Mouse (Mus musculus): ENCODE data around the gene Fancc. TPM values are rescaled to one million over a fixed set of nuclear protein-coding genes. Genes with fewer than 3 reads are reported as not detected.
"Not testable (repeated sequence)": the region's sequence is repeated elsewhere in the genome, so short reads cannot be mapped to it uniquely, and the experiment has no call there.

Gene Fancc
- polyA plus RNA-seq, 1 experiment from 2014 or later: 9.3 TPM

DNA sequence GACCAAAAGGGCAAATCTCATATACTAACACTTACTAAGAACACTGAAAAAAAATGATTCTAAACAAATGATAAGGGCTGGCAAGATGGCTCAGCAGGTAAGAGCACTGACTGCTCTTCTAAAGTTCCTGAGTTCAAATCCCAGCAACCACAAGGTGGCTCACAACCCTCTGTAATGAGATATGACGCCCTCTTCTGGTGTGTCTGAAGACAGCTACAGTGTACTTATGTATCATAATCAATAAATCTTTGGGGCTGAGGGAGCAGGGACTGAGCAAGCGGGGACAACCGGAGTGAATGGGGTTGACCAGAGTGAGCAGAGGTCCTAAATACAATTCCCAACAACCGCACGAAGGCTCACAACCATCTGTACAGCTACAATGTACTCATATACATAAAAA is 68.9 kb downstream of the Fancc start:
- H3K27me3 ChIP-seq (ENCODE audit: control insufficient read depth, insufficient read depth, low read length); H3K4me1 ChIP-seq (replicated peaks; ENCODE audit: control insufficient read depth, insufficient read depth); H3K36me3 ChIP-seq (ENCODE audit: control insufficient read depth, insufficient read depth, low read length); H3K9ac ChIP-seq (ENCODE audit: low read length); H3K4me3 ChIP-seq (ENCODE audit: low read depth, low read length); H3K27ac ChIP-seq (replicated peaks); H3K9me3 ChIP-seq (ENCODE audit: control insufficient read depth, low read length); H3K4me2 ChIP-seq (replicated peaks; ENCODE audit: low read depth); ATAC-seq (ENCODE audit: low FRiP score, low TSS enrichment); DNase-seq (ENCODE audit: low spot score): not testable (repeated sequence)
- TF ChIP-seq CTCF (IDR thresholded peaks at IDR 0.05; ENCODE audit: low read depth): peak; percentile 44
- 92% methylated on average over 5 of the region's 5 CpGs for WGBS

DNA sequence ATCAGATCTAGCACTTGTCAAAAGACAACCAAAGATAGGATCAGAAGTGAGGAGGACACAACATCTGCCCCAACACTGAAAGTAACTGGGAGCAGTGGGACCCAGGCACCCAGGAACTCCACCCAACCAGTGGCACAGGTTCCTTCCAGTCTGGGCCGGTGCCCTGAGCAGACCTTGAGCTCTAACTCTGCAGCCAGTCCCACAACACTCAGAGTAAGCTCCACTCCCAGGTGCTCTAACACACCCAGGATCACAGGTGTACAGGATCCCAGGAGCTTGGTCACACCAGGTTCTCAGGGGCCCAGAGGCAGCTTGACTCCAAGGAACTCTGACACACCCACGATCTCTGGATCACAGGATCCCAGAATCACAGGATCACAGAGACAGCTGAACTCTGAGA is 74.0 kb downstream of the Fancc start:
- H3K9me3 ChIP-seq (ENCODE audit: control insufficient read depth, low read length): no peaks in the 10 kb centered on the region
- no peaks in the 10 kb centered on the region for H3K27me3 ChIP-seq (ENCODE audit: control insufficient read depth, insufficient read depth, low read length)
- DNase-seq (ENCODE audit: low spot score): peak; percentile 17
- TF ChIP-seq CTCF (IDR thresholded peaks at IDR 0.05; ENCODE audit: low read depth): no peak
- TF ChIP-seq EP300 (optimal IDR thresholded peaks at IDR 0.05): no peak
- H3K9ac ChIP-seq (ENCODE audit: low read length): no peak overlapping the region
- ATAC-seq (ENCODE audit: low FRiP score, low TSS enrichment): peak; percentile 56; the same call in 1 of the 2 replicates
- H3K27ac ChIP-seq (replicated peaks): no peak overlapping the region
- no peak overlapping the region for H3K4me3 ChIP-seq (ENCODE audit: low read depth, low read length)
- 70% methylated on average over 2 of the region's 2 CpGs for WGBS
- no peaks in the 10 kb centered on the region for H3K4me1 ChIP-seq (replicated peaks; ENCODE audit: control insufficient read depth, insufficient read depth)
- H3K36me3 ChIP-seq (ENCODE audit: control insufficient read depth, insufficient read depth, low read length): no peaks in the 10 kb centered on the region
- no peak overlapping the region for H3K4me2 ChIP-seq (replicated peaks; ENCODE audit: low read depth)

DNA sequence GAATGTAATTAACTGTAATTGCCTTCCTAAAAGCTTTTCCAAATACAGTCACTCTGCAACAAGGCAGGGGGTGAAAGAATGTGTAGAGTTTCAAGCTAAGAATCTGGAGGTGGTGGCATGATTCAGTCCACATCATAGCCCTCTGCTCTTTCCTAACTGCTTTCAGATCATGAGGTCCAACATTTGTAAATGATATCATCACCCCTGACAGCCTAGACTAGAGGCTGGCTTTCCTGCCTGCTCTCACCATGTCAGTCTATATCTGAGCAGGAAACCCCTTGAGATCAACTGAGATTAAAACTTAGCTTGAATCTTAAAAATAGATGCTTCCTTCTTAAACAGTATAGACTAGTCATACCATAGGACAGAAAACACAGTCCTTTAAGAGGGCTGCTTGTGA is 75.9 kb downstream of the Fancc start:
- DNase-seq (ENCODE audit: low spot score) (no peak), ATAC-seq (ENCODE audit: low FRiP score, low TSS enrichment) (no peak)
- H3K9me3 ChIP-seq (ENCODE audit: control insufficient read depth, low read length): no peaks in the 10 kb centered on the region
- no peak overlapping the region for H3K4me2 ChIP-seq (replicated peaks; ENCODE audit: low read depth)
- H3K27ac ChIP-seq (replicated peaks): no peak overlapping the region
- no peaks in the 10 kb centered on the region for H3K36me3 ChIP-seq (ENCODE audit: control insufficient read depth, insufficient read depth, low read length)
- H3K27me3 ChIP-seq (ENCODE audit: control insufficient read depth, insufficient read depth, low read length): no peaks in the 10 kb centered on the region
- H3K4me3 ChIP-seq (ENCODE audit: low read depth, low read length): no peak overlapping the region
- H3K4me1 ChIP-seq (replicated peaks; ENCODE audit: control insufficient read depth, insufficient read depth): no peaks in the 10 kb centered on the region
- TF ChIP-seq CTCF (IDR thresholded peaks at IDR 0.05; ENCODE audit: low read depth) (no peak), EP300 (optimal IDR thresholded peaks at IDR 0.05) (no peak)
- no peak overlapping the region for H3K9ac ChIP-seq (ENCODE audit: low read length)

DNA sequence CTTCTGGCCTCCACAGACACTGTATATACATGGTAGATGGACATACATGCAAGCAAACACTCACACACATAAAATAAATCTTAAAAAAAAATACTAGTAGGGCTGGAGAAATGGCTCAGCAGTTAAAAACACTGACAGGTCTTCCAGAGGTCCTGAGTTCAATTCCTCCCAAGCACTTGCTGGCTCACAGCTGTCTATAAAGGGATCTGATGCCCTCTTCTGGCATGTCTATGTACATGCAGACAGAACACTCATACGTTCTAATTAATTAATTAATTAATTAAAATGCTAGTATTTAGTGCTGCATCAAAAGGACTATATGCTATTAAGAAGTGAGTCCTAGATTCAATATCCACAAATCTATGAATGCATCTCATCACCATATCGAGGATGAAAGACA is 78.9 kb downstream of the Fancc start:
- TF ChIP-seq EP300 (optimal IDR thresholded peaks at IDR 0.05) (no peak), CTCF (IDR thresholded peaks at IDR 0.05; ENCODE audit: low read depth) (peak; percentile 45)
- DNase-seq (ENCODE audit: low spot score): no peak
- Histone ChIP-seq H3K27me3 (ENCODE audit: control insufficient read depth, insufficient read depth, low read length) (no peaks in the 10 kb centered on the region), H3K4me1 (replicated peaks; ENCODE audit: control insufficient read depth, insufficient read depth) (no peaks in the 10 kb centered on the region), H3K4me3 (ENCODE audit: low read depth, low read length) (no peak overlapping the region), H3K27ac (replicated peaks) (no peak overlapping the region), H3K36me3 (ENCODE audit: control insufficient read depth, insufficient read depth, low read length) (no peaks in the 10 kb centered on the region), H3K9ac (ENCODE audit: low read length) (no peak overlapping the region), H3K9me3 (ENCODE audit: control insufficient read depth, low read length) (no peaks in the 10 kb centered on the region), H3K4me2 (replicated peaks; ENCODE audit: low read depth) (no peak overlapping the region)
- ATAC-seq (ENCODE audit: low FRiP score, low TSS enrichment): no peak
- 79% methylated on average over 2 of the region's 2 CpGs for WGBS

DNA sequence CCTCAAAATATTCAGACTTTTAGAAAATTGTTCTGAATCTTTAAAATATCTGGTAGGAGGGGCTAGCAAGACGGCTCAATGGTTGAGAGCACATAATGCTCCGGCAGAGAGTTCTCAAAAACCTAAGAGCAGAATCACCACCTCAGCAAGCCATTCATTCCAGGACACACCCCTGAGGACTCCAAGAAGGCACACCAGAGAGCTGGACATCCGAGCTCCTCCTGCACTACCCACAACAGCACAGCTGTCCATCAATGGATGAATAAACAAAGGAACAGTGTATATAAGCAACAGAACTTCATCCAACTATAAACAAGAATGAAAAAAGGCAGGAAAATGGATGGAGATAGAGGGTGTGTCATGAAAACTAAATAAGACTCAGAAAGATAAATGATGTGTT is 80.3 kb downstream of the Fancc start:
- H3K36me3 ChIP-seq (ENCODE audit: control insufficient read depth, insufficient read depth, low read length): no peaks in the 10 kb centered on the region
- no peak overlapping the region for H3K4me2 ChIP-seq (replicated peaks; ENCODE audit: low read depth)
- 37% methylated on average over 3 of the region's 3 CpGs for WGBS
- H3K4me1 ChIP-seq (replicated peaks; ENCODE audit: control insufficient read depth, insufficient read depth): no peaks in the 10 kb centered on the region
- no peaks in the 10 kb centered on the region for H3K27me3 ChIP-seq (ENCODE audit: control insufficient read depth, insufficient read depth, low read length)
- no peak overlapping the region for H3K9ac ChIP-seq (ENCODE audit: low read length)
- ATAC-seq (ENCODE audit: low FRiP score, low TSS enrichment): no peak
- no peak overlapping the region for H3K27ac ChIP-seq (replicated peaks)
- H3K4me3 ChIP-seq (ENCODE audit: low read depth, low read length): no peak overlapping the region
- H3K9me3 ChIP-seq (ENCODE audit: control insufficient read depth, low read length): no peaks in the 10 kb centered on the region
- no peak for DNase-seq (ENCODE audit: low spot score)
- TF ChIP-seq EP300 (optimal IDR thresholded peaks at IDR 0.05) (no peak), CTCF (IDR thresholded peaks at IDR 0.05; ENCODE audit: low read depth) (no peak)

DNA sequence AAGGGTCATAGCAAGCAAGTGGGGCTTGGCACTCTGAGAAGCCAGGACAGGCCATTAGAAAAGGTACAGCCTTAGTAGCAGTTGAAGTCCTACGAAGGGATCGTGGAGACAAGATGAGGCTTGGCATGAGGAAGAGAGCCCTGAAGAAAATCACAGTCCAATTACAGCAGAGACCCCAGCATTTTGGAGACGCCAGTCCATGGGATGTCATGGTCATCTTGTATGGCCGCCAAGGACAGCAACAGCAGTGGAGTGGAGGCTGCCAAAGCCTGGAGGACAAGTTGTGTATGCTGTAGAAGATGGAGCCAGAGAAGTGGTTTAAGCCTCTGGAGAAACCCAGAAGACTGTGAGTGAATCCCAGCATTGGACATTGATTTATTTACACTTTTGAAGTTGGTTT is 84.4 kb downstream of the Fancc start:
- TF ChIP-seq EP300 (optimal IDR thresholded peaks at IDR 0.05) (no peak), CTCF (IDR thresholded peaks at IDR 0.05; ENCODE audit: low read depth) (no peak)
- no peak for ATAC-seq (ENCODE audit: low FRiP score, low TSS enrichment)
- WGBS: 97% methylated on average over 4 of the region's 4 CpGs

More for the DNA sequence above, 84.4 kb downstream of the Fancc start:
- Histone ChIP-seq H3K9me3 (ENCODE audit: control insufficient read depth, low read length) (no peaks in the 10 kb centered on the region), H3K4me3 (ENCODE audit: low read depth, low read length) (no peak overlapping the region), H3K4me2 (replicated peaks; ENCODE audit: low read depth) (no peak overlapping the region), H3K27ac (replicated peaks) (no peak overlapping the region), H3K4me1 (replicated peaks; ENCODE audit: control insufficient read depth, insufficient read depth) (no peaks in the 10 kb centered on the region), H3K36me3 (ENCODE audit: control insufficient read depth, insufficient read depth, low read length) (no peaks in the 10 kb centered on the region), H3K27me3 (ENCODE audit: control insufficient read depth, insufficient read depth, low read length) (no peaks in the 10 kb centered on the region), H3K9ac (ENCODE audit: low read length) (no peak overlapping the region)
- no peak for DNase-seq (ENCODE audit: low spot score)

Data from stomach, postnatal 0 days (tissue).